Mouse (Mus musculus) layer of hippocampus, adult 9-10 months (tissue): ENCODE data around the gene Itga6.

Experiments
- DNase-seq: peaks from one replicate; pipeline ENCODE4 v3.0.0; 2022; ENCODE audit warnings: low spot score

Itga6 gene

DNA sequence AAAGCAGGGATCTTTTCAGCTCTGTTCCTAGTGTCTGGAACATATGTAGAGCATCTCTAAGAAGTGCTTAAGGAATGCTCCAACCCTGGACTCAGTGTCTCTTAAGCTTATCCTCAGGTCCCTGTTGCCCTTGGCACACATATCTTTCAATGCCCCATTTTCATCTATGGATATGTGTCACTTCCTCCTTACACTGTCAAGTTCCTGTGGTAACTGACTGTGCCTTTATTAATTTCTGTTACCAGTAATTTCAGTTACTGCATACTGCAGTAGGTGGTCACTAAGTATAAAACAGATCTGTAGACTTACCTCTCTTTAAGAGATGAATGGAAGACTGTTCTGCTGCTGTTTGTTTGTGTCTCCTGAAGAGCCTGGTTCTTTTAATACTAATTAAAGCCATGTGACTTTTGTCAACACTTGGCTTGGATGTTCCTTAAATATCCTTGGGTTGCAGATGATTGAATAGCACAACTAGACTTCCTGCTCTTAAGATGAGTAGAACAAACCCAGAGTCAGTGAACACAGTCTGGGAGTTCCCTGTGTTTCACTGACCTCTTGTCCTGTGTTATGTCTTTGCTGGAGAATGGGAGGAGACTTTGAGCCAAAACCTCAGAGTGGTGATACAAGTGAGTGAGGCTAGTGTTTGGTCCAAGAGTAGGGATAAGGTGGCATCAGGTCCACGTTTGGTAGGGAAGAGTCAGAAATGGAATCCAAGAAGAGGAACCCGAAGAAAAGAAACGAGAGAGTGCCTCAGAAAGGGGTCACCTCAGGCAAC is 19.7 kb downstream of the Itga6 start:
- DNase-seq = no peak

DNA sequence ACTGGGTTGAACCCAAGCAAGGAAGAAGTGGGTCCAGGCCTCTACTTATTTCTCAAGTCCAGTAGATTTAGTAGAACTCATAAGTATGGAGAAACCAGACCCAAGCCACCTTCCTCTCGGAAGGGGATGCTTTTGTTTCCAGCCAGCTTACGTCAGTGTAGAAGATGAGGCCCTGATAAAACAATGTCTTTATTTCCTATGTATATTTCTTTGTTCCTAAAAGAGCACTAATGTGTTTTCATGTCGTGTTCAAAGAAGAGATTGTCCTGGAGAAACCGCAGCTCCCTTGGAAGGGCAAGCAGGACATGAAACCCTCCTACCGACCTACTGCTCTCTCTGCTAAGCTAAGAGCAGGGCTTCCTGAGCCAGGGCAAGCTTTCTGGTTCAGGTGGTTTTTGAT is 20.6 kb downstream of the Itga6 start:
- DNase-seq = no peak

DNA sequence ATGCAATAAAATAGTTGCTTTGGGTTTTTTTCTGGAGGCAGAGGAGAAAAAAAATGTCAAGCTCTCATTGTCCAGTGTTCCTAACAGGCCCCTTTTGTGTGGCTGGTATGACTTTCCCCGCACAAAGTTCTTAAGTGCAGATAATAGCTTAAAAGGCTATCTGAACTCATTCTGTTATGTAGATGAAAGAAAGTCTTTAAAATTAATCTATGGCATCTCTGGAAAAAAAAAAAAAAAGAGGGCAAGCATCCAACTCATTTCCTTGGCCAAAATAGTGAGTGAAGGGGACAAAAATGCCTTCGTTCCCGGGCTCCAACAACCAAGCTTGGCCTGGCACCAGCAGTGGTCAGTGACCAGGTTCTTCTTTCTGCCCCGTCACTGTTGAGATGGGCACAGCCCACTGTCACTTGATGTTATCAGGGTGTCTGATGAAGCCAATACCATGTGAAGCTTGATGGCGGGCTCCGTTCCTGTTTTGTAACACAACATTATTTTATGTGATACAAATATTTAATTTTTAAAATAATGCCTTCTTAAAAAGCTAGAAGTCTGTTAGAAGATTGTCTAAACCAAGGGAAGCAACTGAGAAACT is 21.7 kb downstream of the Itga6 start:
- DNase-seq = no peak

DNA sequence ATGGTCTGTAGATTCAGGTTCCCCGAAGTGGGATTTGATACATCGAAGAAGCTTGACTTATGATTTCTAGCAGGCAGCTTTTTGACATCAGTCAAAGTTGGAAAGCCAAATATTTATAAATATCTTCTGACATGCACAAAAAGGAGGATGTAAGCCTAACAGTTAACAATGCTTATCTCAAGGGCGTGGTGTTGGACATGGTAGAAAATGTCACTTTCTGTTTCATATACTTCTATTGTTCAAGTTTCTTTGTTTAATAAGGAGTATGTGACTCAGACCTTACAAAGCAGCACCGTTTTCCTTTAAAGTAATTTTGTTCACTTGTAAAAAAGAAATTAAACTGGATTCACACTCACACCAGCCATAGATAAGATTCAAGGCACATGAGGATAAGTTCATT is 26.3 kb downstream of the Itga6 start:
- DNase-seq = no peak

DNA sequence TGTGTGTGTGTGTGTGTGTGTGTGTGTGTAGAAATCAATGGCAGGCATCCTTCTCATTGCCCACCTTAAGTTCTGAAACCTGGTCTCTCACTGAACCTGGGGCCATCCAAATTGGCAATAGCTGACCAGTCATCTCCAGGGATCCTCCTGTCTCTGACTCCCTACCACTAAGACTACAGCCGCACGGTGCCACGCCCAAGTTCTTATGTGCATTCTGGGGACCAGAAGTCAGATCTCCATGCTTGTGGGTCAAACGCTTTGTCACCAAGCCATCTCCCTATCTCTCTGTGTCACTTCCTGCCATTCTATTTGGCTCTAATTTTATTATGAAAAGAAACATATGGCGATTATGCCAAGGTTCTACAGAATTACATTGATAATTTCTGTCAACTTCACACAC is 28.3 kb downstream of the Itga6 start:
- DNase-seq = no peak

DNA sequence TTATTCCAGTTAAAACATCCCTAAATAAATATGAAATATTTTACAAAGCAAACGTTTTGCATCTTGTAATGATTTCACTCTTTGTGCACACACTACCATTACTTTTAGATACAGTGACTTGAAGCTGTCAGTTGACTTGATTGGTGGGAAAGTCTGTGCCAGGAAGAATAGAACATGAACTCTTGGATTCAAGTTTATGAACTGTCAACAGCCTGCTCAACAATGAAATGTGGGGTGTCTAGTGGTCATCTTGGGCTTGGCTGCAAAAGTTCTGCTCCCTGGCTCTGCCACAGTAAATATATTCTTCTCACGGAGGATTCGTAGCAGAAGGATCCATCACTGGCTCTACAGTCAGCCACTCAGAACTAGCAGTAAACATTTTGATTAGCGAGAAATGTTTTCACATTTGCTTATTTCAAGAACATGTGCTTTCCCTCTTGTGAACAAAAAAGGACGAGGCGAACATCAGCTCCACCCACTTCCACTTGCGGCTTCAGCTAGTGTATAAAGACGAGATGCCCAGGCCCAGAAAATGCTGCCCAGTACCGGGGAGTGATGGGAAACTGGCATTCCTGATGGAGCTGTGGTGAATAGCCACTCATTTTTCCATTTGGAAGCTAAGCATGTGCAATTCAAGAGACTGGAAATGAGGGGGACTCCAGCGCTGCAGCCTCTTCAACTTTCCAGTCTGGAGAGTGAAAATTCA is 29.0 kb downstream of the Itga6 start:
- no peak for DNase-seq

DNA sequence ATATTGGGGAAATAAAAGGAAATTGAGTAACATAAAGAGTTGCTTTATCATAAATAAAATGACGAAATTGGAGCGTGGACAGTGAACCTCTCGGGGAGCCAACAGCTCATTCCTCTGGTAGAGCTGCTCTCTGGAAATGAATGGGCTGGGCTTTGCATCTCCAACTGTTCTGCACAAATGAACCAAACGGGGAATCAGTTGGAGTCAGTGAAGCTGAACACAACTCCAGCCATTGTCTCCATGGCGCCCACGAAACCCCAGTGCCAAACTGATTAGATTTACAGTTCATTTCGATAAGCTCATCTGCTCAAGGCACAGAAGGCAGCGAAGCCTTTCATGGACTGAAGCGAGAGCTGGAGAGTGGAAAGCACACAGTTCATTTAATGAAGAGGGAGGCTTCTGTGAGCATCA is 29.8 kb downstream of the Itga6 start:
- DNase-seq = peak; percentile 35

DNA sequence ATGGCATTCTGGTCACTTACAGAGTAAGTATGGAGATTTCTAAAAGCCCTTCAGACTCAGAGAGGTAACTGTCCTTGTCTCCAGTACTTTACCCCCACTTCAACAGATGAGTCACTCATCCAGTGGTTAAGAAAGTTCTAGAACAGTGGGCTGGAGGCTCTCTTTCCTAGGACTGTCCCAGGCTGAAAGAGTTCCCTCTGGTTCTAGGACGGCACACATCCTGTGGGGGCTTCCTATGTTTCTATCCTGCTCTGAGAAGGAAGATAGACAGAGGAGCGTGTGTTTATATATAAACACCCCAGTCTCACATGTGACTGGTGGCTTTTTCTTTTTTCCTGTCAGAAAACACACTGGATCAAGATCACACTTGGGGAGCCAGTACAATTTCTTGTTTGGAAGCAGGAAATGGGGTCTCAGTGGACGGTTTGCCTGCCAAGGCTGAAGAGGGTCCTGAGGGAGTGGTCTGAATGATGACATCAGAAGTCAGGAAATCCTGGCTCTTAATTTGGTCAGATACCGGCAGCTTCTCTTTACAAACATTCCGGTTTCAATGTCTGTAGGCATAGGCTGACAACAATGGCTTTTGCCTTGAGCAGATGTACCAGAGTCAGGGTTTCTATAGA is 34.0 kb downstream of the Itga6 start:
- no peak for DNase-seq

DNA sequence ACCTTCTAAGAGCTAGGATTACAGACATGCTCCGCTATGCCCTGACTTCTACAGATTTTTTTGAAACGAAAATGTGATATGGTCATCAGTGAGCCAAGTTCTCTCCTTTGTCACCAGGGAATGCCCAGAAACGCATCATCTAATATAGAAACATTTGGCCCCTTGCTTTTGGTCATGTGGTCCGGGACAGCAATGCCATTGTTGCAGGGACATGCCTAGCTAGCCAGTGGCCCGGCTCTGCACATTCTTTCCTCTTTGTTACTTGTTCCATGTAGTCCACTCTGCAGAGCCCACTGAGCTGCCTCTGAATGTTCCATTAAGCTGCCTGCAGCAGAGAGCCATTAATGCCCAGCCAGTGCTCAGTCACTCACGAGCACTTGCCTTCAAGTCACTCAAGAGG is 34.6 kb downstream of the Itga6 start:
- no peak for DNase-seq

DNA sequence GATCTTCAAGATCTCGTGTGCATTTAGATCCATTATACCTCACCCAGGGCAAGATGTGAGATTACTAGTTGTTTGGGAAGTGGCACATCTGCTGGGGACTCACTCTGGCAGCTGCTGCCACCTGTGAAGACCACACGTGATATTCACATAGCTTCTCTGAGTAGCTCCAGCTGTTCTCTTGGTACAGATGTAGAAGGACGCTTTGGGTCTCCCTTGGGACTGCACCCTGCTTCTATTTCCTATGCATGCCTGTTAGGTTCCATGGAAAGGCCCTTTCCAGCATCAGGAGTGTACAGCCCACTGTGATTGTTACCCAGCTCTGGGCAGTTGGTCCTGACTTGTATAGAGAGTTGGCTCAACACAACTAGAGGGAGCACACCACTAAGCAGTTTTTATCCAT is 39.8 kb downstream of the Itga6 start:
- DNase-seq = no peak

DNA sequence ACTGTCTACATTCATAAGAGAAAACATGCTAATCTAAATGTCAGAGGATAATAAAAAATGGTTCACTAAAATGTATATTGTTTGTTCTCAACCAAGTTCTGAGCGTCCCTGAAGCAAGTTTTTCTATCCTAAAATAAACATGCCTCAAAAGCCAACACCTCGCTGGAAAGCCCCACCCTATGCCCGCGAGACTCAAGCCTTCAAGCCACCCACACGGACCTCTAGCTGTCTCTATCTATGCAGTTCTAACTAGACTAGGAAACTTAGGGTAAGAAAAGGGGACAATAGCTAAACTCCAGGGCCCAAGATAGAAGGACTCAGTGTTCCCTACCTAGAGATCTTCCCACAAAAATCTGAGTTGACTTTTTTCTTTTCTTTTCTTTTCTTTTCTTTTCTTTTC is 40.6 kb downstream of the Itga6 start:
- no peak for DNase-seq

DNA sequence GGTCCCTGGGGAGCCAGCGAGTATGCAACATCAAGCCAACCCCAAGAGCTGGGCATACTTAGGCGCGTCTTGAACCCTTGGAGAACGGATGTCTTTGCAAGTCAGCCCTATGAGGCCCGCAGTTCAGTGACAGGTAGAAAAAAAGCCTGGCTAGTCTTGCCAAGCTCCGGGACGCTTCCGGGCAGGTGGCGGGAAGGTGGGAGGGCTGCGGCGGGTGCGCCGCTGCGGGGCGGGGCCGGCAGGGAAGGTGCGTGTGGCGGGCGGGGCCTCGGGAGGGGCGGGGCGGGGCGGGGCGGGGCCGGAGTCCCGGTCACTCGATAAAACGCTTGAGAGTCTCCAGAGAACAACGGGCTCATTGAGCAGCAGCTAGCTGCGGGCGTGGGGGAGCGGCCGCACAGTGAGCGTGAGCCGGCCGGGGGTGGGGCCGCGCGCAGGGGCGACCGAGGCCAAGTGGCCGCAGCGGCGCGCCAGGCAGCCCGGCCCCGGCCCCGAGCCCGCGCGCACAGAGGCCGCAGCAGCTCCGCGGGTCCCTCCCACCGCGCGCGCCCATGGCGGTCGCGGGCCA is 41.3 kb downstream of the Itga6 start:
- no peak for DNase-seq

DNA sequence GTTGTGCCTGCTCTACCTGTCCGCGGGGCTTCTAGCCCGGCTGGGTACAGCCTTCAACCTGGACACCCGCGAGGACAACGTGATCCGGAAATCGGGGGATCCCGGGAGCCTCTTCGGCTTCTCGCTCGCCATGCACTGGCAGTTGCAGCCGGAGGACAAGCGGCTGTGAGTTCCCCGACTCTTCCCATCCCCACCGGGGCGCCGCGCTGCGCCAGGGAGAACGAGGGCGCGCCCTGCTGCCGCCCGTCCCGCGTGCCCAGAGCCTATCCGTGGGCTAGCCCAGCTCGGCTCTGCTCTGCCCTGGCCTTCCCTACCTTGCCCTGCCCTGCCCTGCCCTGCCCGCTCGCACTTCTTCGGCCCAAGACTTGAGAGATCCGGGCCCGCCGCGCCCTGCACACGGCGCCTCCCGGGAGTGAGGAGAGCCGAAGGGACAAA is 41.8 kb downstream of the Itga6 start:
- no peak for DNase-seq

DNA sequence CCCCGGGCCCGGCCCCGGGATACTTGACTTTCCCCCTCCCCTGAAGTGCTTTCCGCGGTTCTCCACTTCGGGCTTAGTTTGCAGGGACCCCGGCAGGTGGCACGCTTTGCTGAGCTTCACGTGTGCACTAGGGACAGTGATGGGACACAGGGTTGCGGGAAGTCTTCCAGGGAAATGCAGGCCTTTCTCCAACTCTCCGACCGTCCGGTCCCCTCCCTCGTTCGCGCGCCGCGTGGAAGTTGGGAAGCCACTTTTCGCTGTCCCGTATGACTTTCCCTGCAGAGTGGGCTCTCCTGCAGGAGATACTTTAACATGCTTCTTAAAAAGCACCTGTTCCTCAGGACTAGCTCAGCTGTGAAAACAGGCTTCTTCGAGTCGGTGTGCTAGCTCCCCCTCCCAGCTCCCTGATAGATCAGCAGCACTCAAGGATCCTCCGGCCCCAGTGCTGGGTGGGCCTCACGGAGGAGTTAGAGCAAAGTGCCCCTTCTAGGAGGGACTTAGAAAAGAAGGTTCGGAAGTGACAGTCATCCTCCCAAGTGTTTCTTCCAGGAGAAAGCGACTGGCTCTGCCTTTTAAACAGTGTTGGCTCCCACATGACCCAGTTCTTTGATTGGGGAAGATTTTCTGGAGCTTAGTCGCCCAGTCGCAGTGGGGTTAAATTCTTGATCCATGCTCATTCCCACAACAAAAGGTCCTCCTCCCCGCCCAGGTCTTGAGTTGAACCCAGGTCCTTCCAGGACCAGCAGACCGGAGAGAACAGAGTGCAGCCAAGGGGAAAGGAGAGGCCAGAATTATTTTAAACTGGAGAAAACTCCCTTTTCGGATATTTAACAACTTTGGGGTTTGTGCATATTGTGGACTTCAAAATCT is 42.4 kb downstream of the Itga6 start:
- no peak for DNase-seq

DNA sequence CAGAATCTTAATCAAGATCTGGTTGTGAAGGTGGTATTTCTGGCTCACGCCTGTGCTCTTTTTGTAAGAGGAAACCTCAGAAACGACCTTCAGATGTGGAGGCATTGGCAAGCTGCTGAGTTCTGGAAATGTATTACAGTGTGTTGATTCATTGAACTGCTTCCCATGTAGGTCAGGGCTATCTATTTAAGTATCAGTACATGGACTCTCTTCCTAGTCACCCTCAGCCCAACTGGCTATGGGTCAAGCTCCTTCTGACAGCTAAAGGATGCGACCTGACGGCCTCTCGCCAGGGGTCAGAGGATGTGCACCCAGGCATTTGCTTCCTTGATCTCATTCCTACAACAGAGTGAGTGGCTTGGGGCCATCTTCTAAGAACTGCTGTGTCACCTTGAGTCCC is 45.3 kb downstream of the Itga6 start:
- no peak for DNase-seq

DNA sequence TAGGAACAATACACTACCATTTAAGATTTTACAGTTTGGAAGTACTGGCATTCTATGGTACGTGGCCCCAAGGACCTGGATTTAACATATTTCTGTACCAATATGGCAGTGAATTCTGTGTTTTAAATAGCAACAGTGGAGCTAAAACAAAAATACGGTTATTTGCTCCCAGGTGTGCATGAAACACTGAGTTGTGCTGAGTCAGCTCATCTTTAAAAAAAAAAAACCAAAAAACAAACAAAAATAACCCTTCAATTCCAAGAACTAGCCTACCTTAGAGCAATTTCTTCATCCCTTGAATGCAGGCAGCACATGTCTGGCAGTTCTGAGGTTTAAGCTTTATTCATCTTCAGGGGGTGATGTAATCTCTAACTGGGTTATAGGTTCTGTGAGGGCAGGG is 45.8 kb downstream of the Itga6 start:
- DNase-seq = no peak

DNA sequence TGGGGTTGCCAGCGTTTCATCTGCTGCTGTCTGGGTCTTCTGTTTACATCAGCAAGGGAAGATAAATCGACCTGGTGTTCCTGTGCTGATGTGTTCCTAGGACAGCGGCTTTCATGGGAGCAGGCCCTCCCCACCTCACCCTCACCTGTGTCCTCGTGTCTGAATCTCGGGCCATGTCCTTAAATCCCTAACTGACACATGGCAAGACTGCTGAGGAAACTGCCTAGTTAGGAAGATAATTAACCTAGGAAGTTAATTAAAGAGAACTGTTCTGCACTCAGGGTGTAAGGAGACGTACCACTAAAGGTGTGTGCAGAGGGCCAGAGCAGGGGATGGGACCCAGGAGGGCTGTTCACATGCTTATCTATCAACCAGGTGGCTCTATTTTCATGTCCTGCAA is 48.7 kb downstream of the Itga6 start:
- no peak for DNase-seq

DNA sequence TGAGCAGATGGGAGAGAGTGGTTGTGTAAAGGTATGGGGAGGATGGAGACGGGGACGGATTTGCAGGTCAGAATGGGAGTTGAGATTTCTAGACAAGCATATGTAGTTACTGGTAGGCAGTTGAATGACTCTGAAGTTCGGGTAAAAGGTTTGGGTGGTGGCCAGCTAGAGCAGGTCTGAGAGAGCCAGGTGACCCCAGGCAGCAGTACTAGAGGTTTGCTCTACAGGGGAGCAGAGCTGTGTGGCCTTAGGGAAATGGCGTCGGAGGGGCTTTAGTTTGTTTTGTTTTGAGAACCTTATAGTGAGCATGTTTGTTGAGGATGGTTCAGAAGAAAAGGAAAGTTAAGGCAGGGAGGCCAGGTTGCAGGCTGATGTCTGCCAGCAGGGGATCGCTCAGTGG is 51.4 kb downstream of the Itga6 start:
- no peak for DNase-seq

DNA sequence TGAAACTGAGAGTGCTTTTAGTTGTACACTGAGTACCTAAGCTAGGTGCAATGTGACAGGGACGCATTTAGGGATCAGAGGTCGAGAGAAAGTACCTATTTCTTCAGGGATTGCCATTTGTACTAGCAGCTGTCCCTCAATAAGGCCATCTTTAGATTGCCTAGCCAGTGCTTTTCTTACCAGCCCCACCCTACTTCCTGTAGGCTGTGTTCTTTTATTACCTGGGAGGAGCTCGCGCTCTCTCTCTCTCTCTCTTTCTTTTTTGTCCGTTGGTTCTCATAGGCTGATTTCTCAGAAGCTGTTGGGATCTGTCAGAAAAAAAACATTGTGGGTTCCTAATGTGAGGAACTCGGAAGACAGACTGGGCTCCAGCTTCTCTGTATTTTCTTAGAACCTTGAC is 55.4 kb downstream of the Itga6 start:
- DNase-seq = no peak

DNA sequence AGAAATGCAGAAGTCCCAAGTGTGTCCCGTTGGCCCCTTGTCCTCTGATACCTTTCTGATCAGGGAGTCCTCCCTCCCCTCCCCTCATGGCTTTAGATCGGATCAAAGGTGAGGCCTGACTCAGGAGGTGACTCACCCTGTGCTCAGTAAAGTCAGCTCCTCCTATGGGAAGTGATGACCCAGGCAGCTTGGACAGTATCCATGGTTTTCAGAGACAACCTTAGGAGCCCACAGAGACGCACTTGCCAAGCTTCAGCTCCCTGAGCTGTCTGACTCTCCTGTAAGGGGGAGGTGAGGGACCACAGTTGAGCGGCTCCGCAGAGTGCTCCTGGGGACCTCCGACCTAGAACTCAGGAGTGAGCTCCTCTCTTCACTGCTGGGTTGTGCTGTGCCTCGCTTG is 56.3 kb downstream of the Itga6 start:
- no peak for DNase-seq

DNA sequence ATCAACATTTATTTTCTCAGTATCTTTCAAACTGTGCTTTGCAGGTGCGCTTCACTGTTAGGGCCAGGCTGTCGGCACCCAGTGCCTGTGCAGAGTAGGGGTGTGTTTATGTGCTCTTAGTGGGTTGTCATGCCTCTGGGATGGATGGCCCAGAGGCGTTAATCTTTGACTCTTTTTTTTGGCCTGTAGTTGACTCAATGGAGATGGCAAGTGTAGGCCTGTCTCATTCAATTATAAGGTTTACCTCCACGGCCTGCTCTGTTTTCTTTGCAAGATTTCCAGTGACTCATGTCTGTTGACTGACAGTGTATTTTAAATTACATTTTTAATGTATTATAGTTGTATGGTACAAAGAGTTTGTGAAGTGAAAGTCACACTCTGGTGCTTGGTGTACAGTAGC is 56.7 kb downstream of the Itga6 start:
- DNase-seq = no peak

DNA sequence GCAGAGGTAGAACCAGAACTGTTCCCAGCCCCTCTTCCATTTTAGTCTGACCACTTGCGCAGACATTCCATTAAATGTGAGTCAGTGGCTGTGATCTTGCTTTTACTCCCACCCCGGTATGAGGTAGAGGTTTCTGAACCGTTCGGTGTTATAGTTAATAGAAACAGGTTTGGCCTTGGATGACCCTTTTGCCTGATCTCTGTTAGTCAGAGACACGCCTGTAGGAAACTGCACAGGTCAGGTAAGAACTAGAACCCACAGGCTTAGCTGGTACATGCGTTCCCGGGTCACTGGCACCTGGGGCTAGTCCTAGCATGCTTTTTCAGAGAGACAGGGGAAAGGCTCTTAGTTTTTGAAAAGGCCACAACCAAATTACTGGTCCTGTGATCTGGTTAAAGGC is 59.7 kb downstream of the Itga6 start:
- DNase-seq = no peak
